Mouse (Mus musculus): ENCODE data around the gene Usp10. TPM values are rescaled to one million over a fixed set of nuclear protein-coding genes. Genes with fewer than 3 reads are reported as not detected.

Usp10 gene
- polyA plus RNA-seq, 1 experiment from 2014 or later, result 116 TPM

DNA sequence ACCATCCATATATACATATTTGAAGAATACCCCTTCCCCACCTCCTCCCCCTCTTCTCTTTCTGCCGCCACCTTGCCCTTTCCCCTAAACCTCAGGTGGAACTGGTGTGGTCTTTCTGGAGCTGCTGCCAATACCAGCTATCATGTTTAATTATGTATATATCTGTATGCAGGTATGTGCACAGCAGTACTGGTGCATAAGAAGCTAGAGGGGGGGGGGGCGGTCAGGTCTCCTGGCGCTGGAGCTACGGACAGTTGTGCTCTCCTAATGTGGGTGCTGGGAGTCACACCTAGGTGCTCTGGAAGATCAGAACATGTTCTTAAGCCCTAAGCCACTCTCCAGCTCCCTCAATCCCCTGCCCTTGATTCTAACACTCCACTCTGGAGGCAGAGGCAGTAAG, 13.1 kb upstream of the Usp10 start:
- WGBS, result 82% methylated on average over 4 of the region's 4 CpGs
- no peak overlapping the region for H3K9ac ChIP-seq
- no peaks in the 10 kb centered on the region for H3K4me1 ChIP-seq (replicated peaks)
- no peak overlapping the region for H3K4me2 ChIP-seq
- ATAC-seq (ENCODE audit: low read depth), result no peak
- H3K27me3 ChIP-seq, result peaks cover 31% of the 10 kb centered on the region
- no peak overlapping the region for H3K27ac ChIP-seq (replicated peaks)
- no peaks in the 10 kb centered on the region for H3K36me3 ChIP-seq
- no peak overlapping the region for H3K4me3 ChIP-seq
- no peaks in the 10 kb centered on the region for H3K9me3 ChIP-seq

GRCm38 (mm10) chr8:119897933-119898332, 12.2 kb upstream of the Usp10 start:
- ATAC-seq (ENCODE audit: low read depth), result no peak
- peaks cover 31% of the 10 kb centered on the region for H3K27me3 ChIP-seq
- no peak overlapping the region for H3K27ac ChIP-seq (replicated peaks)
- H3K9me3 ChIP-seq, result no peaks in the 10 kb centered on the region
- no peaks in the 10 kb centered on the region for H3K36me3 ChIP-seq
- H3K9ac ChIP-seq, result no peak overlapping the region
- no peak overlapping the region for H3K4me2 ChIP-seq
- WGBS, result 24% methylated on average over 13 of the region's 13 CpGs
- H3K4me3 ChIP-seq, result no peak overlapping the region
- H3K4me1 ChIP-seq (replicated peaks), result no peaks in the 10 kb centered on the region

GRCm38 (mm10) chr8:119901349-119901748, 8.8 kb upstream of the Usp10 start:
- Histone ChIP-seq H3K9me3 (no peaks in the 10 kb centered on the region), H3K27me3 (peaks cover 31% of the 10 kb centered on the region), H3K36me3 (no peaks in the 10 kb centered on the region), H3K4me1 (replicated peaks) (no peaks in the 10 kb centered on the region), H3K4me2 (no peak overlapping the region), H3K27ac (replicated peaks) (no peak overlapping the region), H3K4me3 (no peak overlapping the region), H3K9ac (no peak overlapping the region)
- WGBS, result 89% methylated on average over 3 of the region's 3 CpGs
- ATAC-seq (ENCODE audit: low read depth), result no peak

GRCm38 (mm10) chr8:119901952-119902351, 8.2 kb upstream of the Usp10 start:
- Histone ChIP-seq H3K4me2 (no peak overlapping the region), H3K9ac (no peak overlapping the region), H3K4me3 (no peak overlapping the region), H3K9me3 (no peaks in the 10 kb centered on the region), H3K27ac (replicated peaks) (no peak overlapping the region), H3K4me1 (replicated peaks) (no peaks in the 10 kb centered on the region), H3K36me3 (no peaks in the 10 kb centered on the region), H3K27me3 (peaks cover 29% of the 10 kb centered on the region)
- 77% methylated on average over 8 of the region's 8 CpGs for WGBS
- ATAC-seq (ENCODE audit: low read depth), result no peak

DNA sequence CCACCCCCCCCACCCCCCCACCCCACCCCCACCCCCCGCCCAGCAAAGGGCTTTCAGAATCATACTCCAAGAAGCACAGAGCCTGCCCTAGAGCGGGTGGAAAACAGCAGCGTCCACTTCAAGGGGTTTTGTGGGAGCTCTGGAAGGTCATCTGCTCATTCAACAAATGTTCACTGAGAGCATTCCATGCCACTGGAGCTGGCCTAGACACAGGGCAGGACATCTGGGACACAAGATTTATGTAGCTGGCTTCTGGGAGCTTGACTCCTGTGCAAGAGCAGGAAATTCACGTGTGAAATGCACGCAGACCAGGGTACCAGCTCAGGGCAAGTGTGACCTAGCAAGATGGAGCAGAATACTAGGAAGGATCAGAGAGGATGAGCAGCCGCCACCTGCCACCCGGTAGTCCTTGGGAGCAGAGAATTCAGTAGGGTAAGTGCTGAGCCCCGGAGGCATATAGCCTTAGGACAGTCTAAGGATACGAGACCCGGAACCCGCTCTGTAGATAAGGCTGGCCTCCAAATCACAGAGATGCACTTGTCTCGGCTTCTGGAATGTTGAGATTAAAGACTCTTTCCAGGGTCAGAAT, 5.7 kb upstream of the Usp10 start:
- Histone ChIP-seq H3K4me3 (no peak overlapping the region), H3K27ac (replicated peaks) (no peak overlapping the region), H3K4me1 (replicated peaks) (no peaks in the 10 kb centered on the region), H3K4me2 (no peak overlapping the region), H3K9me3 (no peaks in the 10 kb centered on the region), H3K27me3 (peaks cover 4% of the 10 kb centered on the region), H3K9ac (no peak overlapping the region), H3K36me3 (no peaks in the 10 kb centered on the region)
- ATAC-seq (ENCODE audit: low read depth), result no peak
- WGBS, result 55% methylated on average over 12 of the region's 12 CpGs

DNA sequence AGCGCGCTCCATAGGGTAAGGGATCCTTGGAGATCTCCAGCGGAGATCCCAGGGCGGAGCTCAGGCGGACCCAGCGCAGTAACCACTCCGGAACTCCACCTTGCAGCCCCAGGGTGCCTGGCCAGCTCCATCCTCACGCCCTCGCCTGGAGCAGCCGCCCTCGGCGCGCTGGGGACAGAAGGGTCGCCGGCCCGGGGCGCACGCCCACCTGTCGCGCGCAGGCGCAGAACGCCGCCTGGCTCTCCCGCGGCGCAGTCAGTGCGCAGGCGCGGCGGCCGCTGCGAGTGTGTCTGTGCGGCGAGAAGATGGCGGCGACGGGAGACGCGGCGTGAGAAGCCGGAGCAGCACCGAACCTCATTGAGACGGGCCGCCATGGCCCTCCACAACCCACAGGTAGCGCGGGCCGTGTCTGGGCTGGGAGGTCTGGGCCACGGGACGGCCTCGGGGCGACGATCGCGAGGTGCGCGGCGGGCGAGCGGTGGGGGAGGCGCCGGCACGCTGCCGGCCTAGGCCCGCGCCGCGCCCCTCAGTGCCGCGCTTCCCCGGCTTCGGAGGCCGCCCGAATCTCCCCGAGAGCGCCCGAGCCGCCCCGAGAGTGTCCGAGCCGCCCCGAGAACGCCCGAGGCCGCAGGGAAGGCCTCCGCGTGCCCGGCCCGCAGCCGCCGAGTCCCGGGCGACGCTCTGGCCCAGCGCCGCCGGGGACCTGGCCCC, 542 bp downstream of the Usp10 start, which contains the start of gene Gm20388:
TSS of gene Gm20388 (plus strand) at position 295 of the 711 bp plus-strand sequence.
- ATAC-seq (ENCODE audit: low read depth), result peak; percentile 94
- H3K9me3 ChIP-seq, result no peaks in the 10 kb centered on the region

GRCm38 (mm10) chr8:119911258-119911962, 1.2 kb downstream of the Usp10 start:
- H3K4me2 ChIP-seq, result peak overlapping the region; percentile 80
- H3K9ac ChIP-seq, result peak overlapping the region; percentile 95
- peak; percentile 73 for ATAC-seq (ENCODE audit: low read depth)
- H3K27me3 ChIP-seq, result no peaks in the 10 kb centered on the region
- no peaks in the 10 kb centered on the region for H3K9me3 ChIP-seq
- no peaks in the 10 kb centered on the region for H3K36me3 ChIP-seq
- under 1% methylated on average over 30 of the region's 30 CpGs for WGBS
- H3K27ac ChIP-seq (replicated peaks), result peak overlapping the region; percentile 93
- H3K4me3 ChIP-seq, result peak overlapping the region; percentile 88
- peaks cover 50% of the 10 kb centered on the region for H3K4me1 ChIP-seq (replicated peaks)

More for the DNA sequence above, 542 bp downstream of the Usp10 start, which contains the start of gene Gm20388:
- WGBS, result under 1% methylated on average over 75 of the region's 97 CpGs
- peak within 1 kb of the TSS; percentile 93 for H3K27ac ChIP-seq (replicated peaks)
- peaks cover 45% of the 10 kb centered on the region for H3K4me1 ChIP-seq (replicated peaks)
- no peaks in the 10 kb centered on the region for H3K36me3 ChIP-seq
- H3K27me3 ChIP-seq, result no peaks in the 10 kb centered on the region
- H3K4me3 ChIP-seq, result peak within 1 kb of the TSS; percentile 88
- peak within 1 kb of the TSS; percentile 80 for H3K4me2 ChIP-seq
- peak within 1 kb of the TSS; percentile 95 for H3K9ac ChIP-seq

DNA sequence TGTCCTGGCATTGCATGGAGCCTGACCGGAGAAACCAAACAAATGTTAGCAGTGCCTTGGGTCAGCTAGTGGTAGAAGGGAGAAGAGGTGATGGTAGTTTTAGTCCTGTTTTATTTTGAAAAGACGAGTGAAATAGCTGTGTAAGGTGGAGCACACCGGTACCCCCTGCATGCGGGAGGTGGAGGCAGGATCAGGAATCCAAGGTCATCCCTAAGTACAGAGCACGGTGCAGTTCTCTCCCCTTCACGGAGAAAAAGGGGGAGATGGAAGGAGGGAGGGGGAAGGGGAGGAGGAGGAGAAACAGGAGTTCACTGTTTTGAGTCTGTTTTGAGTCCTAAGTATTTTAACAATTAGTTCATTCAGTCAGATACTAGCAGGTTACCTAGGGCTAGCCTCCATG, 2.5 kb downstream of the Usp10 start:
- H3K4me1 ChIP-seq (replicated peaks), result peaks cover 56% of the 10 kb centered on the region

GRCm38 (mm10) chr8:119913181-119913580, 3.0 kb downstream of the Usp10 start:
- Histone ChIP-seq H3K4me1 (replicated peaks) (peaks cover 56% of the 10 kb centered on the region), H3K27me3 (no peaks in the 10 kb centered on the region), H3K4me3 (0 out of 2 replicates have a peak overlapping the region, but pooled peaks have one; percentile 88), H3K27ac (replicated peaks) (no peak overlapping the region), H3K9me3 (no peaks in the 10 kb centered on the region), H3K9ac (0 out of 2 replicates have a peak overlapping the region, but pooled peaks have one; percentile 95), H3K36me3 (peaks cover 7% of the 10 kb centered on the region; the same call in 1 of the 2 replicates), H3K4me2 (peak overlapping the region; percentile 80)
- ATAC-seq (ENCODE audit: low read depth), result no peak
- 84% methylated on average over 3 of the region's 3 CpGs for WGBS

More for the DNA sequence above, 2.5 kb downstream of the Usp10 start:
- Histone ChIP-seq H3K27ac (replicated peaks) (no peak overlapping the region), H3K27me3 (no peaks in the 10 kb centered on the region), H3K9ac (peak overlapping the region; percentile 95), H3K4me3 (peak overlapping the region; percentile 88), H3K4me2 (peak overlapping the region; percentile 80), H3K9me3 (no peaks in the 10 kb centered on the region), H3K36me3 (peaks cover 2% of the 10 kb centered on the region; the same call in 1 of the 2 replicates)
- WGBS, result 41% methylated on average over 6 of the region's 6 CpGs
- no peak for ATAC-seq (ENCODE audit: low read depth)

GRCm38 (mm10) chr8:119914161-119914560, 4.0 kb downstream of the Usp10 start:
- WGBS, result 51% methylated on average over 2 of the region's 2 CpGs
- no peaks in the 10 kb centered on the region for H3K9me3 ChIP-seq
- H3K27me3 ChIP-seq, result no peaks in the 10 kb centered on the region
- H3K4me1 ChIP-seq (replicated peaks), result peaks cover 56% of the 10 kb centered on the region
- H3K4me3 ChIP-seq, result no peak overlapping the region
- peaks cover 12% of the 10 kb centered on the region; the same call in 1 of the 2 replicates for H3K36me3 ChIP-seq
- H3K9ac ChIP-seq, result peak overlapping the region; percentile 0; the same call in 1 of the 2 replicates
- H3K4me2 ChIP-seq, result 0 out of 2 replicates have a peak overlapping the region, but pooled peaks have one; percentile 1
- no peak for ATAC-seq (ENCODE audit: low read depth)
- H3K27ac ChIP-seq (replicated peaks), result no peak overlapping the region

GRCm38 (mm10) chr8:119915298-119915697, 5.1 kb downstream of the Usp10 start:
- Histone ChIP-seq H3K27ac (replicated peaks) (no peak overlapping the region), H3K27me3 (no peaks in the 10 kb centered on the region), H3K4me2 (no peak overlapping the region), H3K36me3 (peaks cover 12% of the 10 kb centered on the region; the same call in 1 of the 2 replicates), H3K4me3 (no peak overlapping the region), H3K9me3 (no peaks in the 10 kb centered on the region), H3K9ac (0 out of 2 replicates have a peak overlapping the region, but pooled peaks have one; percentile 0), H3K4me1 (replicated peaks) (peaks cover 50% of the 10 kb centered on the region)
- WGBS, result 95% methylated on average over 4 of the region's 4 CpGs
- ATAC-seq (ENCODE audit: low read depth), result no peak

Measured in neural tube, embryonic 13.5 days (tissue).